Mouse (Mus musculus): Measurements from ENCODE around the gene Ung. TPM values are rescaled to one million over a fixed set of nuclear protein-coding genes. Genes with fewer than 3 reads are reported as not detected.
A peak's percentile ranks its signal among the peaks of the same experiment; 100 is the strongest.

Ung gene
- total RNA-seq (2021), result 1 to 10 TPM; 6.5 to 7.2 TPM
- long read RNA-seq, experiment 1, transcript Ung-202 (6 exons, 2,136 nt), result major isoform, 7 of 8 reads
- long read RNA-seq, experiment 1, partial matches to known transcripts, result 0 of 8 reads
- long read RNA-seq, experiment 1, other reads (novel, unspliced or antisense), result 1 of 8 reads
- long read RNA-seq, experiment 2, transcript Ung-202 (6 exons, 2,136 nt), result major isoform, 10 of 12 reads
- long read RNA-seq, experiment 2, partial matches to known transcripts, result 0 of 12 reads
- long read RNA-seq, experiment 2, other reads (novel, unspliced or antisense), result 2 of 12 reads

DNA sequence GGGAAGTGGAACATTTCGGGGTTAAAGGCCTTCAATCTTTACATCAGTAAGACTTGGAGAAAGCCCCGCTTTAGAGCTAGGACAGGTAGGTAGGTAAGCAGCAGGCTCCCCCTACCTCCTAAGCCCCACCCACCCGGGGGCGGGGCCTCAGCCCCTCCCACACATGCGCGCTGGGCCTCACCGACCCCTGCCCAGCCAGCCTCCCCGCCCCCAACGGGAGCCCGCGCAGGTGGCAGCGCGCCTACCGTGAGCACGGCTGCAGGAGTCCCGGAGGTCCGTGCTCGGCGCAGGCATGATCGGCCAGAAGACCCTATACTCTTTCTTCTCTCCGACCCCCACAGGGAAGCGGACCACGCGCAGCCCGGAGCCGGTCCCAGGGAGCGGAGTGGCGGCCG lies at the start of gene Ung:
TSS of gene Ung (plus strand) at position 176 of the 395 bp plus-strand sequence.
- intact Hi-C loops (cut with DNase I; ENCODE audit: low total_unique reads), result no loop called here
- peak; percentile 33 for DNase-seq

DNA sequence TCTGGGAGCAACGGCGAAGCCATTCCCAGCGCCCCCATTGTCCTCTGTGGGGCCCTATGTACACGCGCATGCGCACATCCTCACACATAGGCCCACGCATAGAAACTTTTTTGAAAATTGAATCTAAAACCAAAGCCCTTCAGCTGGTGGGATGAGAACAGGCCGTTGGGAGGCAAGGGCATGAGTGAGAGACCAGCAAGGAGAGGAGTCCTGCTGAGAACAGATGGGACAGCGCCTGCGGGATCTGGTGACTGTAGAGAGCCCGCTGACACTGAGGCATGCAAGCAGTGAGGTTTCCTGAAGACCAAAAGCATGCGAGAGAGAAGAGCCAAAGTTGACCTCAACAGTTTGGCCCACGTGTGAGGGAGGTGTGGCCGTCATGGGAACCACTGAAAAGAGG lies 44.7 kb upstream of the Ung start:
- intact Hi-C loops (cut with DNase I; ENCODE audit: low total_unique reads), result no loop called here

DNA sequence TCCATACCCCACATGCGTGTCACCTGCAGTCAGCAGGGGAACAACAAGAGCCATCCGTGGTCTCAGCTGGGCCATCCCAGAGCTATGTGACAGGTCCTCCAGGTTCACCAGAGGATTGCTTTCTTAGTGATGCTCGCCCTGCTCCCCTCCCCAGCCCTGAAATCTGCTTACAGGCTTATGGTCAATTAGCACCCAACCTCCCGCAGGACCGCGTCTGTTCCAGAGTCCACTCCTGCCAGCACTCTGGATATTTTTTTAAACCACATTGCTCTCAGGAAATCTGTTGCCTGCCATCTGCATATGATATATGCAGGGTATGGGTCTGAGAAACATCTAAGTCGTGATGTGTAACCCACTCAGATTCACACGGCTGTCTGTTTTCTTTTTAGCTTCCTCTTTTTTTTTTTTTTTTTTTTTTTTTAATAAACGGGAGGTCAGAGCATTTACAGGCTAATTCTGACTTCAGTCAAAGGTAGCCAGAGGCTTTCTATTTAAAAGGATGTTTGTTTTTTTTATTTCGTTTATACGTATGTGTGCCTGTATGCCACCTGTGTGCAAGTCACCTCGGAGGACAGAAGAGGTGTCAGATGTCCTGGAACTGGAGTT lies 42.2 kb upstream of the Ung start:
- no peak for DNase-seq
- intact Hi-C loops (cut with DNase I; ENCODE audit: low total_unique reads), result no loop called here

More for the DNA sequence above, 44.7 kb upstream of the Ung start:
- no peak for DNase-seq

DNA sequence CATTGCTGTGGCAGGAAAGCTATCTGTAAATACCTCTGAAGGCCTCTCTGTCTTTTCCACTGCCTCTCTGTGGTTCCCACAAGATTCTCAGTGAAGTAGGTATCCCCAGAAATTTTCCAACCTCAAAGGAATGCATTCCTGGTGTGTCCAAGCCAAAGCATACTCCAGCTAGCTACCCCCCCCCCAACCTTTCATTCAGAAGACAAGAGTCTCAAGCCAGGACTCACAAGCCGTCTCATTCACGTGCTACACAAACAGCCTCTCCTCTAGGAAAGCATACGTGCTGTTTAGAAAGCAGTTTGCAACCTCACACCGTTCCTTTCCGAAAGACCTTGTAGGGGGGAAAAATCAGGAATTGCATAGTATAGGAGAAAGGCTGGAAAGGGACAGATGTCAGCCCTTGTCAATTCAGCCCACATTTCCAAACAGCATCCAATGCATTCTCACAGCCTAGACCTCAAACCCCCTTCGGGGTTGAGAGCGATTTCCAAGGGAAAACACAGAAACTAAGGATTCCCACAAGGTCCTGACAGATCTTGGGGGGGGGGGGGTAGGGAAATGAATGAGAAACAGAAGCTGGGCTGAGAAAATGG lies 39.7 kb upstream of the Ung start:
- no peak for DNase-seq
- intact Hi-C loops (cut with DNase I; ENCODE audit: low total_unique reads), result no loop called here

DNA sequence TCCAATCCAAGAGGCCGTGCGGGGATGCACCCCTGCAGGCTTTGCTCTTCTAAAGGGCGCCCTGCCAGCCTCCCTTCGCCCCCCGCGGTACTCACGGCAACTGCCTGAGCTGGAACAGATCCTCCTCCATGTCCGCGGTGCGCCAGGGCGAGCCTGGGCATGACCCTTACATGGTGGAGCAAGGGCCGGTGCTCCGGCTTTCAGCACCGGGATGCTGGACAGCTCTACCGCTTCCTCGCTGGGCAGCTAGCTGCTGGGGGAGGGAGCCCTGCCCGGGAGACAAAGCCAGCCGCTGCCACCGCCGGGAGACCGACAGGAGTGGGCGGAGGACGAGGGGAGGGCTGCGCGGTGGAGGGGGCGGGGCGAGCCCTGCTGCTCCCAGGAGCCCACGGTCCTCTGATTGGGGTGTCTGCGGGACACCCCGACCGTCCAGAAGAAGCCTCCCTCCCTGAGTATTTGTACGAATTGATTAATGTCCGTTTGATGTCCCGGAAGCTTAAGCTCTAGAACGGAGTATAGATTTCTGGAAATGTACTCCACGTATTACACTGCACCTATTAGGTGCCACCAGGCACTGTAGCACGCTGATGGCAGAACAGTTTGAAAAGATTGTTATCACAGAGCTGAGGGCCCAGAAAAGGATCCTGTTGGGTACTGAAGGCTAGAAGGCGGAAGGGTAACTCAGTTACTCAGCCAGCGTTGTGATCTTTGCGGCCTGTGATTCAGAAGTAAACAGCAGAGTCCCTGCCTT lies 39.0 kb upstream of the Ung start, which contains the start of gene Svop:
TSS of gene Svop (minus strand) at position 514 of the 751 bp plus-strand sequence.
- peak; percentile 82 for DNase-seq
- intact Hi-C loops (cut with DNase I; ENCODE audit: low total_unique reads), result no loop called here

DNA sequence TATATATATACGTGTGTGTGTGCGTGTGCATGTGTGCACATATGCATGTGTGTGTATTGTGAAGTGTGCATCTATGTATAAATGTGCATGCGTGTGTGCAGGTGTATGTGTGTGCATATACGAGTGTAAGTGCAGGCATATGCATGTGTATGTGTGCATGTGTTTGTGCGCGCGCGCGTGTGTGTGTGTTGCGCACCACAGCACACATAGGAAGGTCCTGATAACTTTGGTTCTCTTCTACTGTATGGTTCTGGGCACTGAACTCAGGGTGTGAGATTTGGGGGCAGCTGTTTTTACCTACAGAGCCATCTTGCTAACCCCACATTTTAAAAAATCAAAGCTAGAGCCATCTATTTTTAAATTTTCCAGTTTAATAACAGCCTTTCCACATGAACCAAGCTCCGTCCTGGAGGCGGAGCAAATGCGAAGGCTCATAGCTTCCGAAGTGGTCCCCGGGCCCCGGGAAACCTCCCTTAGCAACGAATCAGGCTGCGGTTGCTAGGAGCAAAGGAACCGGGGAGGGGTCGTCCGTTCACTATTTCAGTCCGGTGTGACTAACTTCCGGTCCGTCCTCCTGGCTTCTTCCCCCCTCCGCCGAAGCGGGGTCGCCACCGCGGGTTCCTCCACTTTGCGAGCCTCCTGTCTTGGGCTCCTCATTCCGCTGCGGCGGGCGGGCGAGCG lies 30.3 kb upstream of the Ung start:
- intact Hi-C loops (cut with DNase I; ENCODE audit: low total_unique reads), result loop anchor here (10.0 kb wide), 1 partner anchor 325 kb away; the partner anchor contains the start of genes Iscu and Sart3
- DNase-seq, result peak; percentile 90

DNA sequence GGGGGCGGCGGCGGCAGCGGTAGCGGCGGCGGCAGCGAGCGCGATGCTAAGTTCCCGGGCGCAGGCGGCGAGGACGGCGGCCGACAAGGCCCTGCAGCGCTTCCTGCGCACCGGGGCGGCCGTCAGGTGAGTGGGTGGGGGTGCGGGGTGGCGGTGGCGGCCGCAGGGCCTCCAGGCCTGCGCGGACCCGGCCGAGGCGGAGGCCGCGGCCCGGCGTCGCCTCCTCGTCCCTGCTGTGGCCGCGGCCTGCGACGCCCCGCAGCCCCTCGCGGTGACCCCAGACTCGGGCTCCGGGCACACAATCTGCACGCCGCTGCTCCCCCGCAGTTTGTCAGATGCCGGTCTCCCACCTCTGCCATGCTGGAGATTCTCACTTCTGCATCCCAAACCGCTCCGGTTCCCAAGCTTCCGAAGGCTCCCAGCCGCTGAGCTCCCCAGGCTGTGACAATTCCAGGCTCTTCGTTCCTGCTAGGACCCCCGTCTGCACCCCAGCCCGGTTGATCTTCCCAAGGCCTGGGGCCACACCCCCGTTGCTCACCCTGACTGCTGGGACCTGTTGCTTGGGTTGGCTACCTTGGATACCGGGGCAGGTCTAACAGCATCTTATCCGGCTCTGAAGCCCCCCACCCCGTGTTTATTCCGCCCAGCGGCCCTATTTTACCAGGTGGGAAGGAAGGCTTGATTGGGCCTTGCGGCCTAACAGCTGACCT lies 29.6 kb upstream of the Ung start:
- no peak for DNase-seq
- intact Hi-C loops (cut with DNase I; ENCODE audit: low total_unique reads), result loop anchor here (10.0 kb wide), 1 partner anchor 326 kb away; the partner anchor contains the start of genes Iscu and Sart3

DNA sequence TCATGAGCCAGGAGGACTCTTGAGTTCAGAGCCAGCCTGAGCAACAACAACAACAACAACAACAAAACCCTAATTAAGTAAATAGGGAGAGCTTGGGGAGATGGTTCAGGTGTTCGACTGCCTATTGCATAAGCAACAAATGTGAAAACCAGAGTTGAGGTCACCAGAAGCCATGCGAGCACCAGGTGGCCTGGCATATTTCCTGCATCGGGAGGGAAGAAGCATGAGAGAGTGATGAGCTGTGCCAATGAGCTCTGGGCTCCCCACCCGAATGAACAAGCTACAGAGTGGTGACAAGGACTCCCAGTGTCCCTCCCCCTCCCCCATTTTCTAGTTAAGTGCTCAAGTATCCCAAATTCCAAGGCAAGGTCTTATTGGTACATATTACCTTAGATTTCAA lies 28.3 kb upstream of the Ung start:
- no peak for DNase-seq
- intact Hi-C loops (cut with DNase I; ENCODE audit: low total_unique reads), result loop anchor here (10.0 kb wide), 1 partner anchor 327 kb away; the partner anchor contains the start of genes Iscu and Sart3

DNA sequence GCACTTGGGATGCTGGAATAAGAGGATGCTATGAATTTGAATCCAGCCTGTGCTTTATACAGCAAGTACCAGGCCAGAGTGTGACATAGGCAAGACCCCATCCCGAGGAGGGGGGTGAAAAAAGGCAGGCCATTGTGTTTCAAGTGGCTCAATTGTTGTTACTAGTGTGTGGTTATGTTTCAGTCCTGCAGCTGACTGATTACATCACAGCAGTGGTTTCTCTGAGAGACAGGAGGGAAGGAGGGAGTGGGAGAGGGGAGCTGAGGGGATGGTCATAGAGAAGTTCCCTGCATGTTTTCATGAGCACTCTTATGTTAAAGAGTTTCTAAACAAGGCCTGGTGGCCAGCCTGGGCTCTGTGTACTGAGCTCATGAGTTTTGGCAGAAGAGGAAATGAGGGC lies 27.4 kb upstream of the Ung start:
- no peak for DNase-seq
- intact Hi-C loops (cut with DNase I; ENCODE audit: low total_unique reads), result loop anchor here (10.0 kb wide), 1 partner anchor 328 kb away; the partner anchor contains the start of genes Iscu and Sart3

DNA sequence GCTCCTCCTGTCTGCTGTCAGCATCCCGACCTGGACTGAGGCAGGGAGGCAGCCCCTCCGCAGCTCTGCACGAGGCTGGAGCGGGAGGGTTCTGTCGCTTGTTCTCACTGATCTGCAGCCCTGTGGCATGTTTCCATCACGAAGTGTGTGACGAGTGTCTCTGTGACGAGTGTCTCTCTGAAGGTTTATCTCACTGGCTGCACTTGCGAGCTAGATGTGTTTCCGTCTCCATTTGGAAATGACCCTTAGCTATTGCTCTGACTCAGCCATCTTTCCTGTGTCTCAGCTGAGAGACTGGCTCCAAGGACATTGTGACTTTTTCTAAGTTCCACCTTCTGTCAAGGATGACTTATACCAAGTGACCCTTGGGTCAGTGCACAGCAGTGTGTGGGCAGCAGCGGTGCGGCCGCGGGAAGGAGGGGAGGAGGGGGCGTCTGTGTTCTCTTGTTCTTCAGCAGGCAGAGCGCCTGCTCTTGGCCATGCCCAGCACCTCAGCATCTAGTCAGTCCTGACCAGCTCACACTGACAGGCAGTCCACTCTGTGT lies 23.7 kb upstream of the Ung start:
- intact Hi-C loops (cut with DNase I; ENCODE audit: low total_unique reads), result loop anchor here (10.0 kb wide), 1 partner anchor 332 kb away; the partner anchor contains the start of genes Iscu and Sart3
- no peak for DNase-seq

DNA sequence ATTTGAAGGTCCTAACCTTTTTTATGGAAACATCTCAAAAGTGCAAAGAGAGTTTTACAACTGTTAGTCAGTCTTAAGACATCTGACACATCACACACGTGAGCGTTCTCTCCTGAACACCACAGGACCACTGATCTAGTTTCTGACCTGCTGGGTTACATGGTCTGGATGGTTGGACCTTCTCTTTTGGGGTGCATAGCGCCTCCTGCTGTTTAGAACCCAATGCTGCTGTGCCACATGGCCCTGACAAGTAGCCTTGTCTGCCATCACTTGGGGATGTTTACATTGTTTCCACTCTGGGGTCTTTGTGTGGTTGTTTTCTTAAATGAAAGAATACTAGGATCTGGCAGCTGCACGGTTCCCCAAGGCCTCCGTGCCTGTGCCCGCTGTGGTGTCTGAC lies 16.9 kb upstream of the Ung start:
- DNase-seq, result no peak
- intact Hi-C loops (cut with DNase I; ENCODE audit: low total_unique reads), result no loop called here

DNA sequence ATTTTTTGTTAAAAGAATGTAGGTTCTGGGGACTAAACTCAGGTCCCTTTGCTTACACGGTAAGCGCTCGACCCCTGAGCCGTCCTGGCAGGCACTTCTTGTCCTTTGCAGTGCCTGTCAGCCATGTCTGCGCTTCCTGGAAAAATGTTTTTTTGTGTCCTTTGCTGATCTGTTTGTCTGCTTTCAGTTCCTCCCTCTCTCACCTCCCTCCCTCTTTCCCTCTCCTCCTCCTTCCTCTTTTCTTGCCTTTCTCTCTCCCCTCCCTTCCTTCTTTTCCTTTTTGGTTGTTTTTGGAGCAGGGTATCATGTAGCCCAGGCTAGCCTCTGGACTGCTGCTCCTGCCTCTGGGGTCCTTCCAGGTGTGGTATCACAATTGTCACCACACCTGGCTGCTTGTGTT lies 15.2 kb upstream of the Ung start:
- DNase-seq, result no peak

DNA sequence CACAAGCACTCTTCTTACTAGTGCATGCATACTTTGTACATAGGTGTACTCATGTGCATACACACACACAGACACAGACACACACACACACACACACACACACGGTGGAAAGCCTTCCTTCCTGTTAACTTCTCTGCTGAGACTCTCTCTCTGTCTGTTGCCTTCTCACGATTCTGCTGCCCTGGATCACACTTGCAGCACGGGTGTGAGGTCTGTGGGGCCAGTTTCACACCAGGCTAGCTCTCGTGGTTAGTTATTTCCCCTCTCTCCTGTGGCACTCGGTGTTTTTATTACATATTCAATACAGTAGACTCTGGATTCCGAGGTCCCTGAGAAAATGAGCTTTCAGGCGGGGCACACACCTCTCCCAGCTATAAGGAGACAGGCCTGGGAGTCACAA lies 13.6 kb upstream of the Ung start:
- DNase-seq, result no peak
- intact Hi-C loops (cut with DNase I; ENCODE audit: low total_unique reads), result no loop called here

More for the DNA sequence above, 15.2 kb upstream of the Ung start:
- intact Hi-C loops (cut with DNase I; ENCODE audit: low total_unique reads), result no loop called here

DNA sequence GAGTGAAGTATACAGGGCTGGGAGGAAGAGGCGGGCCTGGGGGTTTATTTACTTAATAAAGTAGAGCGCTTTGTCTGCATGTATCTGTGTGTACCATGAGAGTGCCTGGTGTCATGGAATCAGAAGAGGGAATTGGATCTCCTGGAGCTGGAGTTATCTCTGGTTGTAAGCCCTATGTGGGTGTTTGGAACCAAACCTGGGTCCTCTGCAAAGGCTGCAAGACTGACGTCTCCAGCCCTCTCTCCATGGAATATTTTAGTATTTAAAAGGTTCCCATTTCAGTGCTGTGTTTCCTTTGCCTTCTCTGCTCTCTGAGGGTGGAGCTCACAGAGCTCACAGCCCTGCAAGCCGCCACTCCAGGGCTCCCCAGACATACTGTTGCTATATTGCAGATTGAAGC lies 10.4 kb upstream of the Ung start:
- intact Hi-C loops (cut with DNase I; ENCODE audit: low total_unique reads), result no loop called here
- DNase-seq, result no peak

DNA sequence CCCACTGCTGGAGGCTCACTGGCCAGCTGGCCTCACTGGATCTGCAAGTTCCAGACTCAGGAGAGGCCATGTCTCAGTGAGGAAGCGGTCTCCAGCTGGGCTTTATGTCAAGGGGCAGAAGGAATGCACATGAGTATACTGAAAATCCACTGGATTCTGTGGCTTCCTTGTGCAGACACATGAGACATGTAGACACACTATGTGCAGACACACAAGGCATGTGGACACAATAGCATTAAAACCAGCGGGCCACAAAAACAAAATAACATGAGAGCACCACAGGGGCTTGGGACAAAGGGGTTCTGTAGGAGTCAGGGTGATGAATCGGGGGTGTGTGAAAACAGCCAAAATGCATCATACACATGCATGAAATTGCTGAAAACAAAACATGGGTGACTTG lies 4.2 kb upstream of the Ung start:
- no peak for DNase-seq
- intact Hi-C loops (cut with DNase I; ENCODE audit: low total_unique reads), result loop anchor here (5.0 kb wide), 1 partner anchor 79 kb away; no protein-coding TSS in a partner anchor

DNA sequence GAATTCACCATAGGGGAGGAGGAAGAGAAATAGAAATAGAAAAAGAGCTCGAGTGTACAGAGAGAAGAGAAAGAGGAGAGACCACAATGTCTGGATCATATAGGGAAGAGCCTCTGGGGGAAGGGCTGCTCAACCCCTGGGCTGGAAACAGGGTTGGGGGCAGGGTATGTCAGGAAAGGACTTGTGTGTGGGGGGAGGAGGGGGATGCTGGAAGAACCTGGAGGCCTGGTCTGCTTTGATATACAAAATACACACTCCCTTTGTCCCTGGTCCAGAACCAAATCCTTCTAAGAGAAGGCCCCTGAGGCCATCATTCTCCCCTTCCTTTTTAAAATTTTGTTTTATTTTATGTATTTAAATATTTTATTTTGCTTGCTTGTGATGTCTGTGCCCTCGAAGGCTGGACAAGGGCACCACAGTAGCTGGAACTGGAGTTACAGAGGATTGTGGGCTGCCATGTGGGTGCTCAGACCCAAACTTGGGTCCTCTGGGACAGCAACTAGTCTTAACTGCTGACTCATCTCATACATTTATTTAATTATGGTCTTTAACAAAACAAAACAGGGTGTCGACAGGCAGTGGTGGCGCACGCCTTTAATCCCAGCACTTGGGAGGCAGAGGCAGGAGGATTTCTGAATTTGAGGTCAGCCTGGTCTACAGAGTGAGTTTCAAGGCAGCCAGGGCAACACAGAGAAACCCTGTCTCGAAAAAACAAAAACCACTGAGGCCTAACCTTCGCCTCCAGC lies 3.5 kb upstream of the Ung start:
- intact Hi-C loops (cut with DNase I; ENCODE audit: low total_unique reads), result loop anchor here (5.0 kb wide), 1 partner anchor 79 kb away; no protein-coding TSS in a partner anchor
- DNase-seq, result no peak
